Mouse (Mus musculus) T-helper 17 cell (primary cell): ENCODE data around the gene Mdm2.

Experiments used
- in situ Hi-C, 2 experiments: fragments of 300-600 bp; cut with MboI, MseI; formaldehyde crosslinking; loops; 1 replicate in 1 of 2; 2 replicates in 1 of 2; pipeline ENCODE4 v1.15.1; 2025; ENCODE audit warnings: high pct_unique_total_duplicates in 2 of 2

The Mdm2 gene

DNA sequence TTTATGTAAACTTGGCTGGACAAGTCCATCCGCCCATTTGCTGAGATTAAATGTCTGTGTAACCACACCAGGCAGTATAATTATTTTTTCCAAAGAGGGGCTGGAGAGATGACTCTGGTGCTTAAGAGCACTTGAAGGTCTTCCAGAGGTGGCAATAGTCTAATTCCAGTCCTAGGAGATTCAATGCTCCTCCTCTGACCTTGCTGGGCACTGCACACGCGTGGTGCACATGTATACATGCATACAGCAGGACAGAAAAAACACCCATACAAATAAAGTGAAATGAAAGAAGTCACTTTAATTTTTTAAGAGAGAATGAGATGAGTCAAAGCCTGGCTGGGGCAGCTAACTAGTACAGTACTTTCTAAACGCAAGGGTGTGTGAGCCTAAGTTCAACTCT lies 10.6 kb downstream of the Mdm2 start:
- in situ Hi-C loops, result loop anchor here in 1 of 2 experiments (10.0 kb wide), 1 partner anchor 335 kb away; no protein-coding TSS in a partner anchor

DNA sequence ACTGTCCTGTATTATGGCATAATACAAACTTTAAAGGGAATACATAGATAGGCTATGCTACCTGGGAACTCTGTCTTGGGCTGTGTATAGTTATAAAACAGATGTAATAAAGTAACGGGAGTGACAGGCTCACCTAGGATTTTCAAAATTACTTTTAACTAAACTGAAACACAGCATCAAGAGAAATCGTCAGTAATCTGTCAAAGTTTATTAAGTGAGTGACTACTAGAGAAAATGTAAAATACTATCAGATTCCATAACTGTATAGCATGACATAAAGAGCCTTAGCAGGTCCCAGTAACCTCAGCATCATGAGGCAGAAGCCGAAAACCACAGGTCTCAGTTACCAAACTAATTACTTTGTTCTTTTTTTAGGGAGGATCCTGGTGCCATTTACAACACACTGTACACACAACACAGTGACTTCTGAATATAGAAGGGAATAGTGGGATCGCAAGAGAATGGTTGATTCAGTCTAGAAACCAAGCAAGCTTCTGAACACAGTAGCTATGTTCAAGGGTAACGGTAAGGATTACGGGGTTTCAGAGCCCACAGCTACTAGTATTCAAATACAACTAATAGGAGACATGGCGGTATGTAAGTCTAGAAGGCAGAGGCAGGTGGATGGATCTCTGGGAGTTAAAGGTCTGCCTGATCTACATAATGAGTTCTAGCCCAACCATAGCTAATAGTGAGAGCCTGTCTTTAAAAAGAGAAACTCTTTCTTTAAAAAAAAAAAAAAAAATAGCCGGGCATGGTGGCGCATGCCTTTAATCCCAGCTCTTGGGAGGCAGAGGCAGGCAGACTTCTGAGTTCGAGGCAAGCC lies 12.0 kb downstream of the Mdm2 start:
- in situ Hi-C loops, result loop anchor here in 1 of 2 experiments (10.0 kb wide), 1 partner anchor 334 kb away; no protein-coding TSS in a partner anchor

DNA sequence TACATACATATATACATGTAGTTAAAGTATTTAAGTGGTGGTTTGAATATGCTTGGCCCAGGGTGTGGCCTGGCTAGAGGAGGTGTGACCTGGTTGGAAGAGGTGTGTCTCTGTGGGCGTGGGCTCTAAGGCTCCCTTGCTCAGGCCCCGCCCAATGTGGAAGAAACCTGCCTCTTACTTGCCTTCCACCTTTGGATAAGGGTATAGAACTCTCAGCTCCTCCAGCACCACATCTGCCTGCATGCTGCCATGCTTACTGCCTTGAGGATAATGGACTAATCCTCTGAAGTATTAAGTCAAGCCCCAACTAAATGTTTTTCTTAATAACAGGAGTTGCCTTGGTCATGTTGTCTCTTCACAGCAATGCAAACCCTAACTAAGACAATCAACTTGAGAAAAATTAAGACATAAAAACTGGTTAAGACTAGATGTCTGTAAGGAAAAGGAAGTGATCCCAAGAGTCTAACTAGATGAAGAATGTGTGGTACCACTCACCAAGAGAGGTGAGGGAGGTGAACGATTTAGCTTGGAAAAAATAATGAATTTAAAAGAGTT lies 12.9 kb downstream of the Mdm2 start:
- in situ Hi-C loops, result loop anchor here in 1 of 2 experiments (10.0 kb wide), 1 partner anchor 333 kb away; no protein-coding TSS in a partner anchor

DNA sequence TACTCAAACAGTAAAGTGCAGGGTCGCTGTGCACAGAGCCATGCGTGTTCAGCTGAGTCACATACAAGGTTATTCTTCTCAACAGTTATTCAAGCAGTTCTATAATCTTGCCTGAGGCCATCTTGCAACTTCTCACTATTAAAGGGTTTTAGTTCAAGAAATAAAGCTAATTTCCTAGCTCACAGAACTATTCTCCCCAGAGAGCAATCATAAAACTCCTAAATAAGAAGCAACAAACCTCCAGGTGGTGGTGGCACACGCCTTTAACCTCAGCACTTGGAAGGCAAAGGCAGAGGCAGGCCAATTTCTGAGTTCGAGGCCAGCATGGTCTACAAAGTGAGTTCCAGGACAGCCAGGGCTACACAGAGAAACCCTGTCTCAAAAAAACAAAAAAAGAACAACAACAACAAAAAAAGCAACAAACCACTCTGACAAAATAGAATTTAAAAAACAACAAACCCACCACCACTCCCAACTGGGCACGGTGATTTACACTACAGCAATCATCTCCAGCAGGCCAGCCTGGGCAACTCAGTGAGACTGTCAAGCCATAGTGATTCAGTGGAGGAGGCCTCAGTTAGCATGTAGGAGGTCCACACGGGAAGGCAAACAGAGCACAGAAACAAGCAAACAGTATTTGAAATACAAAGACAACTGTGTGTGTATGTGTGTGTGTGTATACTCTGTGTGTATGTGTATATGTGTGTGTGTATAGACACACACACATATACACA lies 13.6 kb downstream of the Mdm2 start:
- in situ Hi-C loops, result loop anchor here in 1 of 2 experiments (10.0 kb wide), 1 partner anchor 332 kb away; no protein-coding TSS in a partner anchor

DNA sequence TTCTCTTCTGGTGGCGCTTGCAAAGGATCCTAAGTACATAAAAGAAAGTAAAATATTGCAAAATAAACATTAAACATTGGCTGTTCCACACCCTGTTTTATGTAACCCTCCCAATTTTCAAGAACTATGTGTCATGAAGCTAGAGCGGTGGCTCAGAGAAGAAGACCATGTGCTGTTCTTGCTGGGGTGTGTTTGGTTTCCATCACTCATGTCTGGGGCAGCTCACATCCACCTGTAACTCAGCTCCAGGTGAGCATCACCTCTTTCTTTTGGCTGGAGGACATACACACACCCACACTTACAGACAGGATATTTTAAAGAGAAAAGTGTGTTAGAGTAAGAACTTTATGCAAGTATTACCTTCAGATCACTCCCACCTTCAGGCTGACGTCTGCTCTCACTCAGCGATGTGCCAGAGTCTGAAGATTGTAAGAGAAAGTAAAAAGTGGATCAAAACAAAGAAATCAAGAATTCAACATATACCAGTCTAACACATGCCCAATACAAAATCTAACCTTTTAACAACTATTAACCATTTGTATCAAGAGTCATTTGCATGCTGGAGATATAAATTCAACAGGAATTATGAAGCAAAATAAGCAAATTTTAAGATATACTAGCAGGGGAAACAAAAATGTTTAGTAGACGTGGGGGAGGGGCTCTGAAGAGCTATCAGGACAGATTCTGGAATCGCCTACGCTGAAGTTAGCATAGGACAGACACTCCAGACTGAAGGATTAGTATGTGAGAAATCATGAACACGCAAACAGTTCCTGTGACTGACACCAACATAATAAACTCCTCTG lies 14.3 kb downstream of the Mdm2 start:
- in situ Hi-C loops, result loop anchor here in 1 of 2 experiments (10.0 kb wide), 1 partner anchor 331 kb away; no protein-coding TSS in a partner anchor

DNA sequence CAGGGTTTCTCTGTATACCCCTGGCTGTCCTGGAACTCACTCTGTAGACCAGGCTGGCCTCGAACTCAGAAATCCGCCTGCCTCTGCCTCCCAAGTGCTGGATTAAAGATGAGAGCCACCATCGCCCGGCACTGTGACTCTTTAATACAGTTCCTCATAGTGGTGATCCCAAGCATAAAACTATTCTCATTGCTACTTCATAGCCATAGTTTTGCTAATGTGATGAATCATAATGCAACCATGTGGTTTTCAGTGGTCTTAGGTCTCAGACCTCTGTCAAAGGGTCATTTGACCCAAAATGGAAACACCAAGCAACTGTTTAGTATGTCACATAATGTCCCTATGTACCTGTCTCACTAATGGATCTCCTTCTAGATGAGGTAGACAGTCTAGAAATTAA lies 15.0 kb downstream of the Mdm2 start:
- in situ Hi-C loops, result loop anchor here in 1 of 2 experiments (10.0 kb wide), 1 partner anchor 331 kb away; no protein-coding TSS in a partner anchor

DNA sequence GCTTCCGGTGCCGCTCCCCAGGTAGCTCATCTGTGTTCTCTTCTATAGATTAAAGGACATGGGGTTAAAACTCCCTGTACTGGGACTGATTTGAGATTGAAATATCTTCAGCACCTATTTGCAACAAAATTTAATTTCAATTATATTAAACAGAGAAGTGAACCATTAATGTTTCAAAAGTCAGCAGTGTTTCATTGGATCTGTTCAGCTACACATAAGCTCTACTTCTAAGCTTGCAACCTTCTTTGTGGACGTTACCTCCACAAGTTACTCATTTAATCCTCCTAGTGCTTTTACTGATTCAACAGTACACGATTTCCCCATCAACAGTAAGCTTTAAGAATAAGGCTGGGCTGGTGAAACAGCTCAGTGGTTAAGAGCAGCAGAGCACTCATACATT lies 15.5 kb downstream of the Mdm2 start:
- in situ Hi-C loops, result loop anchor here in 1 of 2 experiments (10.0 kb wide), 1 partner anchor 330 kb away; no protein-coding TSS in a partner anchor

DNA sequence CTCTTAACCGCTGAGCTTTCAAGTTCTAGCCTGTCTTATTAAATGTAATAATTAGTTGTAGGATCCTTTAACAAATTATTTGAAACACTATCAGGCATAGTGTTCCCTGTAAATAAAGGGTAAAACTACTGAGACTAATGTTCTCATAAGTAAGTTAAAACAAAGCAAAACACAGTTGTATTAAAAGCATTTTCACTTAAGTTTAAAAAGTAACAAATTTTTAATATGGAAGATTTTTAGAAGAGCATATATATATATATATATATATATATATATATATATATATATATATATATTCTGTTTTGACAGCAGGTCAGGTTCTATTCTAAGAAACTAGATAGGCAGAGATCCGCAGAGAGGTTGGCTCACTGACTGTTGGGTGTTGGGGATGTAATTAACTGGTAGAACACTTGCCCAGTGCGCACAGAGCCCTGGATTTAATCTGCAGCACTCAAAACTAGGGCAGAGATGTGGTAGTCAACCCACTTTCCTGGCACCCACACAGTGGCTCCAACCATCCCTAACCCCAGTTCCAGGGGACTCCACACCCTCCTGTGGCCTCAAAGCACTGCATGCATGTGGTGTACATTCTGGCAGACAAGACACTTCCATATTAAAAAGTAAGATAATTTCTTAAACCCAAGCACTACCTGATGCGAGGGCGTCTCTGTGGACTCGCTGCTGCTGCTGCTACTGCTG lies 16.2 kb downstream of the Mdm2 start:
- in situ Hi-C loops, result loop anchor here in 1 of 2 experiments (10.0 kb wide), 1 partner anchor 330 kb away; no protein-coding TSS in a partner anchor

DNA sequence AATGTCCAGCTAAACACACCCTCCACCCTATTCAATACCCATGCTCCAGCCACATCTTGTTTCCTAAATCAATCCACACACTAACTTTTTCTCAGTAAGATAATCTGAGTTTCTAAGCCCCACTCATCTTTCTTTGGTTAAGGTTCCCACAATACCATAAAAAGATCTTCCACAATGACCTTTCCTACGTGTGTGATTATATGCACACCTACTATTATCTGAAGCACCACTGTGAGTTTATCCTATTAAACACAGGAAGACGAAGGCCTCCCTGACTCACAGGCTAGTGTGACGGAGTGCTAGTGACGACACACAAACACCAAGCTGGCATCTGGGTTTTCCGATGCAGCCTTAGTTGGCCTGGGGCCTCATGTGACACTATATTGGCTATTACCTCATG lies 17.6 kb downstream of the Mdm2 start:
- in situ Hi-C loops, result loop anchor here in 1 of 2 experiments (10.0 kb wide), 1 partner anchor 328 kb away; no protein-coding TSS in a partner anchor

DNA sequence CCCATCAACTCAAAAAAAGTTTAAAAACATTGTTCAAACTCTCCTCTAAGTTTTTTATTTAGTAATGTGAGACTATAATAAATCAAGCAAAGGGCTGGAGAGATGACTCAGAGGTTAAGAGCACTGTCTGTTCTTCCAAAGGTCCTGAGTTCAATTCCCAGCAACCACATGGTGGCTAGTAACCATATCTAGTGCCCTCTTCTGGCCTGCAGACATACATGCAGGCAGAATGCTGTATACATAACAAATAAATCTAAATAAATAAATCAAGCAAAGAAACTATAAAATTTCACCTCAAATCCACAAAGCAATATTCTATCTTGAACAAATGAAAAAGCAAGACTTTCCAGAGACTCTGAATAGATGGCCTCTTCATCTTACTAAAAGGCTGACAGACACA lies 18.4 kb downstream of the Mdm2 start:
- in situ Hi-C loops, result loop anchor here in 1 of 2 experiments (10.0 kb wide), 1 partner anchor 327 kb away; no protein-coding TSS in a partner anchor

DNA sequence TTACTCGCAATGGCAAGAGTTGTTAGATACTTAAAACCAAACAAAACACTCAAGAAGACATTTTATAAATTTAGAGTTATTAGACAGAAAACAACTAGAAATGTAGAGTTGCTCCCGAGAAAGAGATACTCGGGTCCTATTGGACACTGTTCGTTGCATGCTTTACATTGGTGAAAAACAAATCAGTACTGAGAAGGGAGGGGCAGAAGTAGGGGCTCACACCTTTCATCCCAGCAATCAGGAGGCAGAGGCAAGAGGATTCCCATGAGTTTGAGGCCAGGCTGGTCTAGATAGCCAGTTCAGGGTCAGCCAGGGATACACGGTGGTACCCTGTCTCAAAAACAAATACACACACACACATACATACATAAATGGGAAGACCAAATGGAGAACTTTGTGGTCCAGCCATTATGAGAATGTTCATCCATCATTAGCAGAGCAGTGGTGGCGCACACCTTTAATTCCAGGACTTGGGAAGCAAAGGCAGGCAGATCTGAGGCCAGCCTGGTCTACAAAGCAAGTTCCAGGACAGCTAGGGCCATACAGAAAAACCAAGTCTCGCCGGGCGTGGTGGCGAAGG lies 19.1 kb downstream of the Mdm2 start:
- in situ Hi-C loops, result loop anchor here in 1 of 2 experiments (10.0 kb wide), 1 partner anchor 327 kb away; no protein-coding TSS in a partner anchor

DNA sequence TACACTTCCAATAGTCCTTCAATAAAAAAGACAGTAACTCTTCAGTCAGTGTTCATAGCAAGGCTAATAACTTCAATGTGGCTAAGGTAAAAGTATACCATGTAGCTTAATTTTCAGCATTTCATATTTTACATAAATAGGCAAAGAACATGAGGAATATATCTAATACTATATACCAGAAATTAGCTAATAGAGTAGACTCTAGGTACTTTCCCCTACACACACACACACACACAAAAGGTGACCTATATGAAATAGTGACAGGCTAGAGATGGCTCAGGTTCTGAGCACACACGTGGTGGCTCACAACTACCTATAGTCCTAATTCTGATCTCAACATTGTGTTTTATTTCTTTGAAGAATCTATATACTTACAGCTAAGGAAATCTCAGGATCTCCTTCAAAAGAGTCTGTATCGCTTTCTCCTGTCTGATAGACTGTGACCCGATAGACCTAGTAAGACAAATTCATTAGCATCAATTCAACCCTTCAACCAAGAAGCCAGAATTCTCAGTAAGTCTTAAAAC lies 19.7 kb downstream of the Mdm2 start:
- in situ Hi-C loops, result loop anchor here in 1 of 2 experiments (10.0 kb wide), 1 partner anchor 326 kb away; no protein-coding TSS in a partner anchor

DNA sequence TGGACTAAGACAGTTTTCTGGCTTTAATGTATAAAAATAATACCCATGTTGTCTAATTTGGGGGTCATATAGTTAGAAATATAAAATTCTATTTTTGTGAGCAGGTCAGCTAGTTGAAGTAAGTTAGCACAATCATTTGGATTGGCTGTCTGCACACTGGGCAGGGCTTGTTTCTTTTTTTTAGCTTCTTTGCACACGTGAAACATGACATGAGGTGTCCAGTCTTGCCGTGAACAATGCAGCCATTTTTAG lies 20.5 kb downstream of the Mdm2 start:
- in situ Hi-C loops, result loop anchor here in 1 of 2 experiments (10.0 kb wide), 1 partner anchor 325 kb away; no protein-coding TSS in a partner anchor

DNA sequence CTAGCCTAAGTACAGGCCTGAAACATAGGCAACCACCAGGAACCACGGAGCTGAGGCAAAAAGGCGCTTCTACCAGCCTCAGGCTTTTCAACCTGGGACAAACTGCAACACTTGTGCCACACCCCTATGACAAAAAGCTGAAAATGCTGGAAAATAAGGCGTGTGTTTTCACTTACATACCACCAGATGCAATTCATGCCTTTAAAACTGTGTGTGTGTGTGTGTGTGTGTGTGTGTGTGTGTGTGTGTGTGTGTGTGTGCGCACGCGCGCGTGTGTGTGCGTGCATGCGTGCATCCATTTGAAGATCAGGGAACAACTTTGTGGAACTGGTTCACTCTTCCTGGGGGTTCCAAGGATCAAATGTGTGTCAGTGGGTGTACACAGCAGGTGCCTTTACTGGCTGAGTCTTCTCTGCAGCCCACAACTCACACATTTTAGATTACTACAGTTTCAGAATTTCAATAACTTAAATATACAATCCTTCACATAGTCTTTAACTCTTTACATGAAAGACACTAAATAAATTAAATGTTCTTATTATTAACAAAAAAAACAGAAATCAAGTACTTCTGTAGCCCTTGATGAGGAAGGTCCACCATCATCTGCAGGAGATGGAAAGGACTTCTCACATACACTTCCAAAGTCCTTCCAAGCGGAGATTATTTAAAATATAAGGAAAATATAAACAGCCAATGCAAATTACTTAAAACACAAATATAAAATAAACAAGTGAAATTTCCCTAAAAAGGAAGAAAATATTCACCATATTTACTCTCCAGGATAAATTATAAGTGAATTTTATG lies 21.1 kb downstream of the Mdm2 start:
- in situ Hi-C loops, result loop anchor here (10.0 kb wide), 2 partner anchors 325 to 405 kb away; partner anchors contain the start of gene Lyz2 (in 1 of the 2)

DNA sequence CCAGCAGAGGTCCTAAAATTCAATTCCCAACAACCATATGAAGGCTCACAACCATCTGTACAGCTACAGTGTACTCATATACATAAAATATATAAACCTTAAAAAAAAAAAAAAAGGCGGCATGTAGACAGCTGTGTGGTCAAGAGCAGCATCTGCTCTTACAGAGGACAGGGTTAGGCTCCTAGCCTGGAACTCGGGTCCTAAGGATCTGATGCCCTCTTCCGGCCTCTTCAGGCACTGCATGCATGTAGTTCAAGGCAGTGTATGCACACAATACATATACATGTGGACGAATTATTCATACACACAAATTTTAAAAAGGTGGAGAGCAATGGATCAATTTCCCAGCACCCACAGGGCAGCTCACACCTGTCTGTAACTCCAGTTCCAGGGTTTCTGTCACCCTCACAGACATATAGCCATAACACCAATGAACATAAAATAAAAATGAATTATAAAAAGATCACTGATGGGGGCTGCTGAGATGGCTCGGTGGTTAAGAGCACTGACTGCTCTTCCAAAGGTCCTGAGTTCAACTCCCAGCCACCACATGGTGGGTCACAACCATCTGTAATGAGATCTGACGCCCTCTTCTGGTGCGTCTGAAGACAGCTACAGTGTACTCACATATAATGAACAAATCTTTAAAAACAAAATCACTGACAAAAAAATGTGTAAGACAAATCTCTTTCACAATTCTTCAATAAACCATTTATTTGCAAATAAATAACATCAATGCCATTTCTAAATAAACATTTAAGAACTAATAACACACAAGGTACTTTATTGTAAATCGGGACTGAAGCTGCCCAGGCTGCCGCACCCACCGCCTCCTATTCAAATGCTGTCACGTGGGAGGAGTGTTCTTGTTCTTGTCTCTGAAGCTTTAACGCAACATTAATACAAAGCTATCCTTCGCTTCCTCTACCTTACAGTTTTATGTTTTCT lies 22.1 kb downstream of the Mdm2 start:
- in situ Hi-C loops, result loop anchor here in 1 of 2 experiments (10.0 kb wide), 1 partner anchor 404 kb away; the partner anchor contains the start of gene Lyz2

DNA sequence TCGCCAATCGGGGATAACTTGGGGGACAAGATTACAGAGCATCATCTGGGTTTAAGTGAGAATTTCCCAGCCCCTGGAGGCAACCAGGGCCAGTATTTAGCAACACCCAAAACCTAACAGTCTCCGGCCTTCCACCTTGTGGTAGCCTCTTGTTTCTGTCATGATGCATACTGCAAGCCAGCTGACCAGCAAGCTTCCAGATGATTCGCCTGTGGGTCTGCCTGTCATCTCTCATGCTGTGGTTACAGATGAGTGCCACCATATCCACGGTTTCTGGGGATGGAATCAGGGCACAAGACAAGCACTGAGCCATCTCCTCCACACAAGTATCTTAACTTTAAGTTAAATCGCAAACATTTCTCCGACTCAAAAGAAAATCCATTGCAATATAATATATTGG lies 23.0 kb downstream of the Mdm2 start:
- in situ Hi-C loops, result loop anchor here in 1 of 2 experiments (10.0 kb wide), 1 partner anchor 403 kb away; the partner anchor contains the start of gene Lyz2

DNA sequence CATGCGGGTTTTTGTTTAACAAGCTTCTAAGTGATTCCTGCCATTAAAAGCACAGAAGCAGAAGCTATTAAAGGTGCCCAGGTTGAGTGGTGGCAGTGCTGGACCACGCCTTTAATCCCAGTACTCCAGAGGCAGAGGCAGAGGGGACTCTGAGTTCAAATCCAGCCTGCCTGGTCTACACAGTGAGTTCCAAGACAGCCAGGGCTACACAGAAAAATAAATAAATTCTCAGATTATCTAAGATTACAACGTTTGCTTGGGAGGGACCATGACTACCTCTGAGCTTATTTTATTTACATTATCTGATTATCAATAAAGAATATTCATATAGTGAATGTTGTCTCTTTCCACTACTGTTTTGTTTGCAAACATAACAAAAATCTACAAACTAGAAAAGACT lies 23.5 kb downstream of the Mdm2 start:
- in situ Hi-C loops, result loop anchor here in 1 of 2 experiments (10.0 kb wide), 1 partner anchor 402 kb away; the partner anchor contains the start of gene Lyz2
